Mouse (Mus musculus) forebrain, postnatal 0 days (tissue): ENCODE data around the gene Gm20422. TPM values are rescaled to one million over a fixed set of nuclear protein-coding genes. Genes with fewer than 3 reads are reported as not detected.

ENCODE experiments used
- ATAC-seq: fragments of 200-750 bp; cut with Nextera tagmentation; 2 replicates; pipeline ENCODE4 v1.8.0; 2017; ENCODE audit warnings: mild to moderate bottlenecking, moderate library complexity
- DNase-seq: peaks from one replicate; pipeline ENCODE4 v3.0.0-alpha.2; 2015
- H3K27ac ChIP-seq: fragments of 300-500 bp; sonication (generic); 2 replicates; pipeline ENCODE4 v1.5.1; 2014; ENCODE audit warnings: low read depth, mild to moderate bottlenecking, antibody characterized with exemption, low read length, moderate library complexity, mixed read lengths
- H3K27me3 ChIP-seq: fragments of 300-500 bp; sonication (generic); 2 replicates; pipeline ENCODE4 v1.6.1; 2014; ENCODE audit warnings: mild to moderate bottlenecking, low read length, mixed read lengths; ENCODE audit not compliant: insufficient read depth
- H3K36me3 ChIP-seq: fragments of 300-500 bp; sonication (generic); 2 replicates; pipeline ENCODE4 v1.6.1; 2014; ENCODE audit warnings: mild to moderate bottlenecking, moderate library complexity; ENCODE audit not compliant: insufficient read depth
- H3K4me1 ChIP-seq: fragments of 300-500 bp; sonication (generic); 2 replicates; pipeline ENCODE4 v1.6.1; 2014; ENCODE audit warnings: antibody characterized with exemption; ENCODE audit not compliant: insufficient read depth
- H3K4me2 ChIP-seq: fragments of 300-500 bp; sonication (generic); 2 replicates; pipeline ENCODE4 v1.6.1; 2014; ENCODE audit warnings: low read depth, mild to moderate bottlenecking, moderate library complexity
- H3K4me3 ChIP-seq: fragments of 300-500 bp; sonication (generic); 2 replicates; pipeline ENCODE4 v1.5.1; 2014; ENCODE audit warnings: low read depth, low read length, mixed read lengths
- H3K9ac ChIP-seq: fragments of 300-500 bp; sonication (generic); 2 replicates; pipeline ENCODE4 v1.6.1; 2014; ENCODE audit warnings: mild to moderate bottlenecking
- H3K9me3 ChIP-seq: fragments of 300-500 bp; sonication (generic); 2 replicates; pipeline ENCODE4 v1.6.1; 2016; ENCODE audit warnings: low read length
- CTCF ChIP-seq: sonication (generic); IDR thresholded peaks from 2 replicates; pipeline ENCODE4 v1.5.1; 2016; ENCODE audit warnings: antibody characterized with exemption, control low read depth, low read depth
- WGBS: fragments of 180-500 bp; shearing (Covaris S2); extraction: QIAGEN DNeasy Blood & Tissue Kit; methylation state at CpG from one replicate; pipeline ENCODE4 v1.1.7; 2014; 5-methylcytosine and 5-hydroxymethylcytosine counted together
- polyA plus RNA-seq: library from polyadenylated mRNA; unstranded; fragments of >200 nt; fragmentation: Nextera tagmentation; extraction: Ambion mirVana; gene quantifications from 2 replicates; pipeline ENCODE4 v1.2.1, GENCODE M21; 2015
- total RNA-seq: library from RNA; depleted of rRNA; stranded (reverse); fragments of >200 nt; gene quantifications from 2 replicates; pipeline ENCODE4 v1.2.3, GENCODE M21; 2014

Gene Gm20422
- total and polyA plus RNA-seq, 2 experiments from 2014 or later, result 0.33 to 3.5 TPM

DNA sequence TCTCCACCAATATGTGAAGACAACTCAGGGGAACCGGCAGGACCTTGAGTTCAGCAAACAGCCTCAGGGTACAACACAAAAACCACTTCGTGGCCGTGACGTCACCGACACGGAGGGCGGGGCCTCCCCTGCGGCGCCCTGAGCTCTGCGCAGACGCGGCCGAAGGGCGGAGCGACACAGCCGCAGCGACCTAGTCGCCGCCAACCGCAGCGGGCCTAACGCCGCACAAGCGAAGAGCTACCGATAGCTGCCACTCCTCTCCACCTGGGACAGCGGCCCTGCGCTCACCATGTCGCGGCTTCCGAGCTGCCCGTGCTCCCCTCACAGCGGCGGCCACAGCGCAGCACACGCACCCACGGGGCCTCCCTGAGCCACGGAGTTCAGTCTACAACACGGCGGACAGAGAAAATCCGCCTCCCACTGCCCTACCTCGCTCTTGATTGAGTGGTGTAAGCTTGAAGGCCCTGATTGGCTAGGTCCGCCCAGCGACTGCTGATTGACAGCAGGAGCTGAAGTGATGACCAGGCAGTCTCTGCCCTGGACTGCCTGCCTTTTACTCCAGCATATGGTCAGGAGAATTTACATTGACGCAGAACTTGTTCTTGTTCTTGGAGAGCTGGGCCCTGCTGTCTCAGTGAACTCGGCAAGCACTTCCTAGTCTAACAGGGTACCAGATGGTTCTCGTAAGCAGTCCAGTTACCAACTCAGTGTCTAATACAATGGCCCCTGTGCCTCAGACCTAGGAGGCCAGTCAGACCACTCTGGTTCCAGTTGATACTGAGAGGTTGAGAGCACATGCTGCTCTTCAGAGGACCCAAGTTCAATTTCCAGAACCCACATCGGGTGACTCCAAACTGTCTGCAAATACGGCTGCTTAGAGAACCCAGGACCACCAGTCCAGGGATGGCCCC, 24.9 kb downstream of the Gm20422 start, which contains the start of gene Zfp963:
TSS of gene Zfp963 (minus strand) at position 427 of the 911 bp plus-strand sequence.
- Histone ChIP-seq H3K9me3 (no peaks in the 10 kb centered on the region), H3K4me1 (peaks cover 9% of the 10 kb centered on the region; the same call in 1 of the 2 replicates), H3K4me2 (peak within 1 kb of the TSS; percentile 46), H3K36me3 (no peaks in the 10 kb centered on the region; the same call in 1 of the 2 replicates), H3K9ac (peak within 1 kb of the TSS; percentile 86), H3K27ac (peak within 1 kb of the TSS; percentile 98), H3K27me3 (no peaks in the 10 kb centered on the region), H3K4me3 (peak within 1 kb of the TSS; percentile 59)
- ATAC-seq (peak; percentile 98), DNase-seq (peak; percentile 96)
- 4% methylated on average over 48 of the region's 48 CpGs for WGBS
- TF ChIP-seq CTCF, result no peak

- WGBS, result 85% methylated on average over 2 of the region's 2 CpGs
Observed at GRCm38 (mm10) chr8:69741231-69741630, 33.5 kb downstream of the Gm20422 start.

DNA sequence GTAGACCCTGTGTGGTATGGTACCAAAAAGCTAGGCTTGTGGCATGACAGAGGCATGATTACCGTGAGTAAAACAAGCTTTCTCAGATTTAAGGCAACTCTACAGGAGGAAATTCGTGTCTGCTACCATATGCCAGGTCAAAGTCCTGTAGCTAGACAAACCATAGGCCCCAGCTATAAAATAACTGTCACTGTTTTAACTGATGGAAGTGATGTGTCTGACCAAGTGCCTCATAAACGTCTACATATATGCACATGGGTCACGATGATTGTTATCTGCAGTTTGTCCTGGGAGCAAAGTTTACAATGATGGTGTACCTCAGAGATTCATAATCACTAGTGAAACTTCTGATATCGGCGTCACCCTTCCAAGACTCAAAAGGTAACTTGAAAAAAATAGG, 33.9 kb downstream of the Gm20422 start:
- Histone ChIP-seq H3K9ac (no peak overlapping the region), H3K27me3 (no peaks in the 10 kb centered on the region), H3K36me3 (peaks cover 15% of the 10 kb centered on the region; the same call in 1 of the 2 replicates), H3K4me3 (no peak overlapping the region), H3K4me1 (no peaks in the 10 kb centered on the region), H3K4me2 (no peak overlapping the region), H3K27ac (no peak overlapping the region), H3K9me3 (no peaks in the 10 kb centered on the region)
- no peak for ATAC-seq
- no peak for DNase-seq
- 90% methylated on average over 6 of the region's 6 CpGs for WGBS
- no peak for TF ChIP-seq CTCF

More at GRCm38 (mm10) chr8:69741231-69741630, 33.5 kb downstream of the Gm20422 start:
- H3K9me3 ChIP-seq, result no peaks in the 10 kb centered on the region
- DNase-seq, result no peak
- ATAC-seq, result no peak
- no peak for TF ChIP-seq CTCF
- H3K27ac ChIP-seq, result no peak overlapping the region
- H3K4me1 ChIP-seq, result no peaks in the 10 kb centered on the region
- H3K4me3 ChIP-seq, result no peak overlapping the region
- H3K4me2 ChIP-seq, result no peak overlapping the region
- H3K36me3 ChIP-seq, result peaks cover 15% of the 10 kb centered on the region; the same call in 1 of the 2 replicates
- no peak overlapping the region for H3K9ac ChIP-seq
- H3K27me3 ChIP-seq, result no peaks in the 10 kb centered on the region

DNA sequence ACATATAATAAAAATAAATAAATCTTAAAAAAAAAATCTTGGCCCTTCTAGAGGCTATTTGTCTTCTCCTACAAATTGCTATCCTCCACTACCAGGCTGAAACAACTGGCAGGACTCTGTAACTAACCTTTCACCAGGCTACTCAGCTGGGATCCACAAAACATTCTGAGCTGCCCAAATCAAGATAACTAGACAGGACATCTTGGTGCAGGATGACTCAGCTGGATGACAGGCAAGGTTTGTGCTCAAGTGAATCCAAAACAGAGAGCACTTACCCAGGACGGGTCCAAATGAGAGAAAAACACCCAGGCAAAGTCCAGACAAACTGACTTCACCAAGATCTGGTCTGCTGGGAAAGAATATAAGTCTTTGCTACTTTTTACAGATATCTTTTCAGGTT, 39.2 kb downstream of the Gm20422 start:
- DNase-seq (no peak), ATAC-seq (no peak)
- 82% methylated on average over 1 of the region's 1 CpGs for WGBS
- TF ChIP-seq CTCF, result no peak
- Histone ChIP-seq H3K36me3 (no peaks in the 10 kb centered on the region), H3K4me3 (no peak overlapping the region), H3K27me3 (no peaks in the 10 kb centered on the region), H3K27ac (no peak overlapping the region), H3K4me2 (no peak overlapping the region), H3K4me1 (no peaks in the 10 kb centered on the region), H3K9ac (no peak overlapping the region), H3K9me3 (no peaks in the 10 kb centered on the region)

GRCm38 (mm10) chr8:69717232-69717580, 57.5 kb downstream of the Gm20422 start:
- 47% methylated on average over 5 of the region's 5 CpGs for WGBS
- TF ChIP-seq CTCF, result no peak
- Histone ChIP-seq H3K4me3 (peak overlapping the region; percentile 100), H3K9ac (no peak overlapping the region), H3K4me2 (peak overlapping the region; percentile 50), H3K27ac (peak overlapping the region; percentile 100), H3K36me3 (no peaks in the 10 kb centered on the region), H3K9me3 (no peaks in the 10 kb centered on the region), H3K27me3 (no peaks in the 10 kb centered on the region), H3K4me1 (peaks cover 25% of the 10 kb centered on the region; the same call in 1 of the 2 replicates)
- peak; percentile 0; the same call in 1 of the 2 replicates for ATAC-seq
- DNase-seq, result no peak

GRCm38 (mm10) chr8:69716403-69717231, 58.1 kb downstream of the Gm20422 start:
- no peaks in the 10 kb centered on the region for H3K9me3 ChIP-seq
- WGBS, result 2% methylated on average over 52 of the region's 52 CpGs
- peak overlapping the region; percentile 100 for H3K9ac ChIP-seq

More at GRCm38 (mm10) chr8:69716403-69717231, 58.1 kb downstream of the Gm20422 start:
- Histone ChIP-seq H3K4me2 (peak overlapping the region; percentile 50), H3K27ac (peak overlapping the region; percentile 100), H3K4me1 (peaks cover 25% of the 10 kb centered on the region; the same call in 1 of the 2 replicates), H3K36me3 (no peaks in the 10 kb centered on the region), H3K4me3 (peak overlapping the region; percentile 100), H3K27me3 (no peaks in the 10 kb centered on the region)
- DNase-seq (peak; percentile 97), ATAC-seq (peak; percentile 97)
- TF ChIP-seq CTCF, result peak; percentile 24; the same call in 1 of the 2 replicates
